Mouse (Mus musculus): ENCODE results near the gene Sv2c. TPM values are rescaled to one million over a fixed set of nuclear protein-coding genes. Genes with fewer than 3 reads are reported as not detected.
"Not testable (repeated sequence)": the region's sequence is repeated elsewhere in the genome, so short reads cannot be mapped to it uniquely, and the experiment has no call there.

Gene Sv2c
- polyA plus RNA-seq, 1 experiment from 2014 or later = 0.95 TPM

GRCm38 (mm10) chr13:96090929-96091328 lies 41.4 kb downstream of the Sv2c start:
- 80% methylated on average over 4 of the region's 4 CpGs for WGBS
- H3K4me1 ChIP-seq (ENCODE audit: control insufficient read depth, insufficient read depth, low read length) = no peaks in the 10 kb centered on the region
- H3K9ac ChIP-seq (ENCODE audit: low read length) = no peak overlapping the region
- no peaks in the 10 kb centered on the region for H3K36me3 ChIP-seq (ENCODE audit: control insufficient read depth, insufficient read depth, low read length)
- no peak for ATAC-seq (ENCODE audit: insufficient number of reproducible peaks, low FRiP score, low TSS enrichment, low read depth)
- H3K9me3 ChIP-seq (ENCODE audit: control insufficient read depth, low read length) = no peaks in the 10 kb centered on the region
- H3K27me3 ChIP-seq (ENCODE audit: control insufficient read depth, insufficient read depth, low read length) = no peaks in the 10 kb centered on the region
- no peak overlapping the region for H3K4me3 ChIP-seq (ENCODE audit: low read depth, low read length)
- no peak overlapping the region for H3K4me2 ChIP-seq (ENCODE audit: low read depth, severe bottlenecking)
- DNase-seq (ENCODE audit: low spot score) = no peak
- no peak overlapping the region for H3K27ac ChIP-seq (replicated peaks; ENCODE audit: low read depth, low read length)

- Histone ChIP-seq H3K4me3 (ENCODE audit: low read depth, low read length) (no peak overlapping the region), H3K9ac (ENCODE audit: low read length) (no peak overlapping the region), H3K4me2 (ENCODE audit: low read depth, severe bottlenecking) (no peak overlapping the region), H3K4me1 (ENCODE audit: control insufficient read depth, insufficient read depth, low read length) (no peaks in the 10 kb centered on the region), H3K9me3 (ENCODE audit: control insufficient read depth, low read length) (no peaks in the 10 kb centered on the region), H3K36me3 (ENCODE audit: control insufficient read depth, insufficient read depth, low read length) (no peaks in the 10 kb centered on the region), H3K27me3 (ENCODE audit: control insufficient read depth, insufficient read depth, low read length) (no peaks in the 10 kb centered on the region), H3K27ac (replicated peaks; ENCODE audit: low read depth, low read length) (no peak overlapping the region)
- WGBS = 92% methylated on average over 7 of the region's 7 CpGs
- ATAC-seq (ENCODE audit: insufficient number of reproducible peaks, low FRiP score, low TSS enrichment, low read depth) (no peak), DNase-seq (ENCODE audit: low spot score) (no peak)
Observed at GRCm38 (mm10) chr13:96085581-96086302, 46.6 kb downstream of the Sv2c start.

DNA sequence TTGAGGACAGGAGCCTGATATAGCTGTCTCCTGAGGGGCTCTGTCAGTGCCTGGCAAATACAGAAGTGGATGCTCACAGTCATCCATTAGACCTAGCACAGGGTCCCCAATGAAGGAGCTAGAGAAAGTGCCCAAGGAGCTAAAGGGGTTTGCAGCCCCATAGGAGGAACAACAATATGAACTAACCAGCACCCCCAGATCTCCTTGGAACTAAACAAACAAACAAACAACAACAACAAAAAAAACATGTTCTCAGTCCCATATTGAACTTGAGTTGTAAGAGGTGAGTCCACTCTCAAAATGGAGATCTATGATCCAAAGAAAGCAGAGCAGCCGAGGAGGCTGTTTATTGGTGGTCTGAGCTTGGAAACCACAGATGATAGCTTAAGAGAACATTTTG lies 50.6 kb downstream of the Sv2c start, which contains the start of gene Gm17190:
Gene Gm17190, plus strand, starts transcription at position 301 of the 400 bp plus-strand sequence.
- not testable (repeated sequence) for H3K9ac ChIP-seq (ENCODE audit: low read length); ATAC-seq (ENCODE audit: insufficient number of reproducible peaks, low FRiP score, low TSS enrichment, low read depth); H3K4me2 ChIP-seq (ENCODE audit: low read depth, severe bottlenecking); DNase-seq (ENCODE audit: low spot score); H3K27ac ChIP-seq (replicated peaks; ENCODE audit: low read depth, low read length); H3K27me3 ChIP-seq (ENCODE audit: control insufficient read depth, insufficient read depth, low read length); H3K9me3 ChIP-seq (ENCODE audit: control insufficient read depth, low read length); H3K4me3 ChIP-seq (ENCODE audit: low read depth, low read length); H3K36me3 ChIP-seq (ENCODE audit: control insufficient read depth, insufficient read depth, low read length); H3K4me1 ChIP-seq (ENCODE audit: control insufficient read depth, insufficient read depth, low read length)
- 91% methylated on average over 1 of the region's 1 CpGs for WGBS

GRCm38 (mm10) chr13:96081276-96081675 lies 51.1 kb downstream of the Sv2c start, which contains the start of gene Gm20075:
Gm20075 (minus strand) TSS chr13:96081376.
- H3K27ac ChIP-seq (replicated peaks; ENCODE audit: low read depth, low read length); H3K4me2 ChIP-seq (ENCODE audit: low read depth, severe bottlenecking); H3K4me3 ChIP-seq (ENCODE audit: low read depth, low read length); H3K9ac ChIP-seq (ENCODE audit: low read length); H3K9me3 ChIP-seq (ENCODE audit: control insufficient read depth, low read length); H3K27me3 ChIP-seq (ENCODE audit: control insufficient read depth, insufficient read depth, low read length); H3K36me3 ChIP-seq (ENCODE audit: control insufficient read depth, insufficient read depth, low read length); ATAC-seq (ENCODE audit: insufficient number of reproducible peaks, low FRiP score, low TSS enrichment, low read depth); H3K4me1 ChIP-seq (ENCODE audit: control insufficient read depth, insufficient read depth, low read length); DNase-seq (ENCODE audit: low spot score): not testable (repeated sequence)
- 81% methylated on average over 3 of the region's 3 CpGs for WGBS

- no peak for DNase-seq (ENCODE audit: low spot score)
- H3K9me3 ChIP-seq (ENCODE audit: control insufficient read depth, low read length) = no peaks in the 10 kb centered on the region
- H3K4me3 ChIP-seq (ENCODE audit: low read depth, low read length) = no peak overlapping the region
- H3K4me1 ChIP-seq (ENCODE audit: control insufficient read depth, insufficient read depth, low read length) = no peaks in the 10 kb centered on the region
- WGBS = 79% methylated on average over 8 of the region's 8 CpGs
- H3K27me3 ChIP-seq (ENCODE audit: control insufficient read depth, insufficient read depth, low read length) = no peaks in the 10 kb centered on the region
- ATAC-seq (ENCODE audit: insufficient number of reproducible peaks, low FRiP score, low TSS enrichment, low read depth) = no peak
- no peaks in the 10 kb centered on the region for H3K36me3 ChIP-seq (ENCODE audit: control insufficient read depth, insufficient read depth, low read length)
- H3K9ac ChIP-seq (ENCODE audit: low read length) = no peak overlapping the region
- no peak overlapping the region for H3K27ac ChIP-seq (replicated peaks; ENCODE audit: low read depth, low read length)
- H3K4me2 ChIP-seq (ENCODE audit: low read depth, severe bottlenecking) = no peak overlapping the region
Observed at GRCm38 (mm10) chr13:96073555-96073954, 58.8 kb downstream of the Sv2c start.

- no peaks in the 10 kb centered on the region for H3K27me3 ChIP-seq (ENCODE audit: control insufficient read depth, insufficient read depth, low read length)
- DNase-seq (ENCODE audit: low spot score) (no peak), ATAC-seq (ENCODE audit: insufficient number of reproducible peaks, low FRiP score, low TSS enrichment, low read depth) (no peak)
- H3K27ac ChIP-seq (replicated peaks; ENCODE audit: low read depth, low read length) = no peak overlapping the region
- no peak overlapping the region for H3K4me2 ChIP-seq (ENCODE audit: low read depth, severe bottlenecking)
- H3K36me3 ChIP-seq (ENCODE audit: control insufficient read depth, insufficient read depth, low read length) = no peaks in the 10 kb centered on the region
- H3K9me3 ChIP-seq (ENCODE audit: control insufficient read depth, low read length) = no peaks in the 10 kb centered on the region
- H3K4me3 ChIP-seq (ENCODE audit: low read depth, low read length) = no peak overlapping the region
- no peaks in the 10 kb centered on the region for H3K4me1 ChIP-seq (ENCODE audit: control insufficient read depth, insufficient read depth, low read length)
- 86% methylated on average over 3 of the region's 3 CpGs for WGBS
- H3K9ac ChIP-seq (ENCODE audit: low read length) = no peak overlapping the region
Observed at GRCm38 (mm10) chr13:96052755-96053154, 79.6 kb downstream of the Sv2c start.

GRCm38 (mm10) chr13:96045396-96045795 lies 87.0 kb downstream of the Sv2c start:
- no peak for ATAC-seq (ENCODE audit: insufficient number of reproducible peaks, low FRiP score, low TSS enrichment, low read depth)
- Histone ChIP-seq H3K4me2 (ENCODE audit: low read depth, severe bottlenecking) (no peak overlapping the region), H3K9ac (ENCODE audit: low read length) (no peak overlapping the region), H3K4me3 (ENCODE audit: low read depth, low read length) (no peak overlapping the region), H3K36me3 (ENCODE audit: control insufficient read depth, insufficient read depth, low read length) (no peaks in the 10 kb centered on the region), H3K4me1 (ENCODE audit: control insufficient read depth, insufficient read depth, low read length) (no peaks in the 10 kb centered on the region), H3K27me3 (ENCODE audit: control insufficient read depth, insufficient read depth, low read length) (no peaks in the 10 kb centered on the region), H3K9me3 (ENCODE audit: control insufficient read depth, low read length) (no peaks in the 10 kb centered on the region), H3K27ac (replicated peaks; ENCODE audit: low read depth, low read length) (no peak overlapping the region)
- WGBS = 76% methylated on average over 5 of the region's 5 CpGs
- no peak for DNase-seq (ENCODE audit: low spot score)

GRCm38 (mm10) chr13:96040275-96041042 lies 91.9 kb downstream of the Sv2c start:
- WGBS = 84% methylated on average over 11 of the region's 11 CpGs
- Histone ChIP-seq H3K4me1 (ENCODE audit: control insufficient read depth, insufficient read depth, low read length) (no peaks in the 10 kb centered on the region), H3K9ac (ENCODE audit: low read length) (no peak overlapping the region), H3K4me2 (ENCODE audit: low read depth, severe bottlenecking) (no peak overlapping the region), H3K9me3 (ENCODE audit: control insufficient read depth, low read length) (no peaks in the 10 kb centered on the region), H3K27ac (replicated peaks; ENCODE audit: low read depth, low read length) (no peak overlapping the region), H3K27me3 (ENCODE audit: control insufficient read depth, insufficient read depth, low read length) (no peaks in the 10 kb centered on the region), H3K4me3 (ENCODE audit: low read depth, low read length) (no peak overlapping the region), H3K36me3 (ENCODE audit: control insufficient read depth, insufficient read depth, low read length) (no peaks in the 10 kb centered on the region)
- ATAC-seq (ENCODE audit: insufficient number of reproducible peaks, low FRiP score, low TSS enrichment, low read depth) (no peak), DNase-seq (ENCODE audit: low spot score) (no peak)

Measured in limb, embryonic 11.5 days (tissue).